Mouse (Mus musculus) right cerebral cortex, adult 2 months (tissue): ENCODE data around the gene Madcam1.
A peak's percentile ranks its signal among the peaks of the same experiment; 100 is the strongest.

ENCODE experiments used
- DNase-seq, 2 experiments: peaks; one replicate each; pipeline ENCODE4 v3.0.0; 2021 to 2022; ENCODE audit warnings: low spot score in 2 of 2

Gene Madcam1

DNA sequence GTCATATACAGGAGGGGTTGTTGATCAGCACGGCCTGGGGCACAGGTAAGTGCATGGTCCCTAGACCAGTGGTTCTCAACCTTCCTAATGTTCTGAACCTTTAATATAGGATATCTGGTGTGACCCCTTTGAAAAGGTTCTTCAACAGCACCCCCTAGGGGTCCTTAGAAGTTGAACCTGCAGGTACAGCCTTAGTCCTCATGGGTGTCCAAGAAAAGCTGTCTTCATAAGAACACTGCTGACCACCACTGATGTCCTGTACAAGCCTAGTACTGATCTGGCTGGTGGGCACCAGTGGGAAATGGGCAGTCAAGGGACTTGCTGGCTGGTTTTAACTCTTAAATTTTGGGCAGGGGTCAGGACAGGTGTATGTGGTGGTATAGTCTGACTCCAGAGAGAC, 47.7 kb downstream of the Madcam1 start:
- DNase-seq = no peak

DNA sequence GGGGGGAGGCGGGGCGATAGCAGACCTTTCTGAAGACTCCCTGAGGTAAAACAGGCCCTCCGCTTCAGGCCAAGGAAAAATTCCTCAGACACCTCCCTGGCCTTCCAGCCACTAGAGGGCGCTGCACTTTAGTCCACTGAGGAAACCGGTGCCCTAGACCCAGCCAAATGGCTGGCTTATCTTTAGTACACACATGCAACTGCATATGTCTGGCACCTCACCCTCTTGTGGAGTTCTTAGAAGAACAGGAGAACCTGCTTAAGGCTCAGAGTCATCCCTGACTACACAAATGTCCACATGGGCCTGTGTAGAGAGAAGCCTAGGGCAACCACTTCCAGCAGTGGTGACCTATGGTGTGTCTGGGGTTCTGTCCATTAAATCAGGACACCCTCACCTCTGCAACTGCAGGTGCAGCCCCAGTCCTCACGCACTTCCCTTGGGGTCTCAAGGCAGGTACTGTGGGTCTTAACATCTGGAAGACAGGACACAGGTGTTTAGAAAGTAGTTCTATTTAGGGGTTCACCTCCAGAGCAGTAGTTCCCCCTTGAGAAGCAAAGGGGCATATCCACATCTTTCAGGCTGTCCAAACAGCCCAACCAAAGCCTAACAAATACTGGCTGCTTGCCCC, 48.3 kb downstream of the Madcam1 start:
- peak; percentile 79 to 85 for DNase-seq

DNA sequence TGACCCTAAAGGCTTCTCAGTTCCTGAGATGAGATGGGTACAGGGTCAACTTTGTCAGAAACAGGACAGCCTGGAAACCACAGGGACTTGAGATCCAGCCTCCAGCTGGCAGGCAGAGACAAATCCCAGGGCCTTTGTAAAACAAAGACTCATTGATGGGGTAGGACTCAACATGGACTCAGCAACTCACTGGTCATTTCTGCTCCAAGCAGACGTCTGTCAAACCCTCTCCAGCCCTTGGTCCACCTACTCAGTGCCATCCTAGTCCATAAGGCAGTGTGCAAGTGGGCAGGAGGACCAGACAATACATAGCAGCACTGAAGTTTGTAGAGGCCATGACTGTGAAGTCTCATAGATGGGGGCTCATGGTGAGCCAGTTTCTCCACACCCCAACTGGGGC, 48.8 kb downstream of the Madcam1 start:
- DNase-seq = no peak

DNA sequence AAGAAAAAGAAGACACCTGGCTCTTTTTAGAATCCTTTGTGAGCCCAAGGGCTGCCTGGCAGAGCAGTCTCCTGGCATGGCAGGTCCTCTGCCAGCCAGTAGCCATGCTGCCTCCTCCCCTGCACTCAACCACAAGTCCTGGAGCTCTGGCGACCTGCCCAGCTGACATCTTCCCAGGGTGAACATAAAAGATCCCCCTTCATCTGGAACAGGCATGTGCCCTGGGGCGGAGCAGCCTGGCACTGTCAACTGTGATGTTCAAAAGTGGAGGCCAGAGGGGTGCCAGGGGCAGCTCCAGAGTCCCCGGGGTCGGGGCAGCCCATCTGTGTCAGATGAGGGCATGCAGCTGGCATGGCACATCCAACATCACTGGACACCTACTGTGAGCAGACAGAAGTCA, 50.6 kb downstream of the Madcam1 start:
- DNase-seq = no peak

DNA sequence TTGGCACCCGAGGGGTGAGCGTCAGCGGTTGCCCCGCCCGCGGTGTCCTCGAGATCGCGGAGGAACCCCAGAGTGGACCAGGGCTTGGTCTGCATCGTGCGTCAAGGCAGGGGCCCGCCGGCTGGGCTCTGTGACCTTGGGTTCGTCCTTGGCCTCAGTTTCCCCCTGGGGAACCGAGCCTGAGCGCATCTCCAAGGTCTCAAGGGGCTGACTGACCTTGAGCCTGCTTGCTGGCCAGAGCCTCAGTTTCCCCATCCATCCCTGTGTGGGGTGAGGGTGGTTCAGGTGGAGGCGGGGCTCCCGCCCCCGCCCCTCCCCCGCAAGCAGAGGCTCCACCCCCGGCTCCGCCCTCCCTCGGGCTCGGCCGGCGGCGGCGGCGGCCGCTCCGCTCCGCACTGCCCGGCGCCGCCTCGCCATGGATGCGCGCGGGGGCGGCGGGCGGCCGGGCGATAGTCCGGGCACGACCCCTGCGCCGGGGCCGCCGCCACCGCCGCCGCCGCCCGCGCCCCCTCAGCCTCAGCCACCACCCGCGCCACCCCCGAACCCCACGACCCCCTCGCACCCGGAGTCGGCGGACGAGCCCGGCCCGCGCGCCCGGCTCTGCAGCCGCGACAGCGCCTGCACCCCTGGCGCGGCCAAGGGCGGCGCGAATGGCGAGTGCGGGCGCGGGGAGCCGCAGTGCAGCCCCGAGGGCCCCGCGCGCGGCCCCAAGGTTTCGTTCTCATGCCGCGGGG, 52.1 kb downstream of the Madcam1 start, which contains the start of gene Hcn2:
TSS of gene Hcn2 (plus strand) at position 381 of the 734 bp plus-strand sequence.
- no peak for DNase-seq

DNA sequence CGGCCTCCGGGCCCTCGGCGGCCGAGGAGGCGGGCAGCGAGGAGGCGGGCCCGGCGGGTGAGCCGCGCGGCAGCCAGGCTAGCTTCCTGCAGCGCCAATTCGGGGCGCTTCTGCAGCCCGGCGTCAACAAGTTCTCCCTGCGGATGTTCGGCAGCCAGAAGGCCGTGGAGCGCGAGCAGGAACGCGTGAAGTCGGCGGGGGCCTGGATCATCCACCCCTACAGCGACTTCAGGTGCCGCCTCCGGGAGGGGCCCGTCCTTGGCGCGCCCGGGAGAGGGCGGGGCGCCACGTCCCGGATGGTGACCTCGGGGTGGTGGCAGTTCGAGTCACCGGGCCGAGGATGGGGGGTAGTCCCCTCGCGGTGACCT, 52.6 kb downstream of the Madcam1 start:
- peak; percentile 51 to 52 for DNase-seq

DNA sequence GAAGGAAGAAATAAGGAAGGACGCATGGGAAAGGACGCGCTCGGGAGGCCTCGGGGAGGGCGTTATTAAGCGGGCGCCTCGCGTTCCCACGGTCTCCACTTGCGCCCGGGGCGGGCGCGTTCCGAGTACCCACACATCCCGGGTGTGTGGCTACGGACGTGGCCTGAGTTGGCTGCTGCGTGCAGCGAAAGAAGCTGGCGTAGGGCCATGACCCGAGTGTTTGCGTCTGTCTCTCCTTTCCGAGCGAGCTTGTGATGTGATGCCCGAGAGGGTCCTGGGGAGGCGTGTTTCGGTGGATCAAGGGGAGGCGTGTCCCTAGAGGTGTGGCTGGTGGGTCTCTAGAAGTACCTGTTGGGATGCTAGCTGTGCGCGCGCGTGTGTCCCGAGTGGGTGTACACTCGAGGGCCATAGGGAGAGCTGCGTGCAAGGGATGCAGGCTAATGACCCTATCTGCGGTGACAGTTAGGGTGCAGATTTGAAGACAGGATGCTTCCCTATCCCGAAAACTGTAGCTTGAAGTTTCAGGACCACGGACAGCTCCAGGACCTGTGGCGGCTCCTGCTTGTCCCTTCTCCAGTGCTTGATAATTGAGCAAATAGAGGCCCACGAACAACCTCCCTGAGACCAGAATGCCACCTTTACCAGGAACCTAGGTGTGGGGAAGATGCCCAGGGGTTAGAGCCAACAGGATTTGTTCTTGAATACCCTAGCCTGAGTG, 53.4 kb downstream of the Madcam1 start:
- no peak for DNase-seq
